Mouse (Mus musculus) left cerebral cortex, postnatal 4 days (tissue): ENCODE data around the gene Six4. TPM values are rescaled to one million over a fixed set of nuclear protein-coding genes. Genes with fewer than 3 reads are reported as not detected.
"Not testable (repeated sequence)": the region's sequence is repeated elsewhere in the genome, so short reads cannot be mapped to it uniquely, and the experiment has no call there.

Experiments
- DNase-seq: peaks from one replicate; pipeline ENCODE4 v3.0.0-alpha.2; 2022
- intact Hi-C: fragments of 180-260 bp; cut with DNase I; formaldehyde crosslinking; loops from one replicate; pipeline ENCODE4 v1.15.1; 2025
- total RNA-seq, 2 experiments: library from RNA; stranded (reverse); gene quantifications; 2 replicates each; pipeline ENCODE4 v1.2.3; 2021

Six4 gene
- total RNA-seq, 2 experiments from 2014 or later: 0.34 to 0.38 TPM

DNA sequence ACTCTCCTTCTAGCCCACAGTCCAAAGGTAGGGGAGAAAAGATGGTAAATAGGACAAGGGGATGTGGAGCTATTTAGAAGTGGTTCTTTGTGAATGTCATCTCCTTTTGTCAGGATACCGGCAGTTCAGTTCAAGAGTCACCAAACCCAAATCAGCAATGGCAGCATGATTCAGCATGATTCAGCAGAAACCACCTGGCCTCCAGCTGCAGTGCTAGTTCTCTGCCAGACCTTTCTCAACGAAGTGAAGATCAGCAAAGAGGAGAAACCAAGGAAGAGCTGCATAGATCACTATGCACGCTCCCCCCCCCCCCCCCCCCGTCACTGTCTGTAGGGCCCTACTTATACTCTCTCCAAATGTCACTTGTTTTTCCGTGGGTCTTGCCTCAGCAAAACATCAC lies 24.3 kb downstream of the Six4 start:
- intact Hi-C loops: no loop called here
- no peak for DNase-seq

DNA sequence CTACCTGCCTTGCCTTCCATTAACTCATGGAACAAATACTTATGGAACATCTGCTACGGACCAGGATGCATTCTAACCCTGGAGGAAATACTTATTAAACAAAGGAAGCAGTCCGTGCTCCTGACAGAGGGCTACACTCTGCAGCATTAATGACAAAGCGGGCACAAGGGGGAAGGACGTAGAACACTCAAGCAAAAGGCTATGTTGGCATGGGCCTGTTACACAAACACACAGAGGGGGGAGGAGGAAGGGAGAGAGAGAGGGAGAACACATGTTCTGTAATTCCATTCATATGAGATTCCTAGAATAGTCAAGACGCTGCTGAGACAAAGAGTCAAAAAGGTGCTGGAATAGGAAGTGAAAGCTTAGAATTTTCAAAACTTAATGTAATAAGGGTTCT lies 24.8 kb downstream of the Six4 start:
- intact Hi-C loops: no loop called here
- no peak for DNase-seq

- no peak for DNase-seq
- intact Hi-C loops: no loop called here
Measured at GRCm38 (mm10) chr12:73087086-73087485, 26.2 kb downstream of the Six4 start.

GRCm38 (mm10) chr12:73085739-73086630 lies 27.3 kb downstream of the Six4 start:
- DNase-seq: no peak
- intact Hi-C loops: no loop called here

GRCm38 (mm10) chr12:73083773-73084172 lies 29.5 kb downstream of the Six4 start:
- intact Hi-C loops: no loop called here
- no peak for DNase-seq

- intact Hi-C loops, DNase-seq: not testable (repeated sequence)
Measured at GRCm38 (mm10) chr12:73081828-73082227, 31.4 kb downstream of the Six4 start.

- DNase-seq: no peak
- intact Hi-C loops: no loop called here
Measured at GRCm38 (mm10) chr12:73060805-73061410, 52.3 kb downstream of the Six4 start.

GRCm38 (mm10) chr12:73057492-73057891 lies 55.8 kb downstream of the Six4 start:
- DNase-seq: no peak
- intact Hi-C loops: no loop called here

DNA sequence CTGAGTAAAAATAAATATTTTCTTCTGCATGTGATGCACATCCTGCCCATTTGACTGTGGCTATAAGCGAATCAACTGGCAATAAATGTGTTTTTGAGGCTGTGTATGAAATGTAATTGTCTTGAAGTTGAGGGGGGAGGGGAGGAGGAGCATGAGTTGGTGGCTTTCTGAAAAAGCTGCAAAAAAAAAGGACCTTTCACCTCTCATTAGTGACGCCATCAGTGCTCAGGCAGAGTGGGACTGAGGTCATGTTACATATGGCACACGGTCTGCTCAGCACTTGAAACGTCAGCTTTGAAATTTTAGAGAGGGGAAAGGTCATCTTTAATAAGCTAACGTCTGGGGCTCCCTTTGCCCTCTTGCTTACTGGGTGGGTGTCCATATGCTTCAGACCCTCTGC lies 57.8 kb downstream of the Six4 start:
- DNase-seq: no peak
- intact Hi-C loops: no loop called here

DNA sequence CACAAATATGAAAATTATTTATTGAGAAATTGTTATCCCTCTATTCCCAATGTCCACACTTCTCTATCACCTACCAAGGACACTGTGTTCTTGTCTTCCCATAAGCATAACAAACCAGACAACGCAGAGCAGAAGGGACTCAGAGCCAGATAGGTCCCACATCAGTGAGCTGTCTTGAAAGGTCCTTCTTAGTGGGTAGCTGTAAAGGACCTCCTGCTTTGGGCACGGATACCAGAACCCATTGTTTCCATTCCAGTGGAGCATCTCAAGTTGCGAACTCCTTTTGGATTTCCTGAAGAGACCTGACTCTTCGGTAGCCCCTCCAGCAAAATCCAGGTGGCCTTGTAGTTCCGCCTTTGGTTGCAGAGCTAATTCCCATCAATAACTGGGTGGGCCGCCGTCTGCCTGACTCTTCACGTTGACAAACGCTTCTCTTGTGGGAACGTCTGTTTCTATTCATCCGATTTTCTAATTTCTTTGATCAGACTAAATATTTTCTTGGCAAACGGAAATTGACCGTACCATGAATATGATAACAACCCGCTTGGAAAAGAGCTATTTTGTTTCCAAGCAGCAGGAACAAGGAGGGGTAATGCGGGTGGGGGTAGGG lies 58.6 kb downstream of the Six4 start:
- intact Hi-C loops: no loop called here

DNA sequence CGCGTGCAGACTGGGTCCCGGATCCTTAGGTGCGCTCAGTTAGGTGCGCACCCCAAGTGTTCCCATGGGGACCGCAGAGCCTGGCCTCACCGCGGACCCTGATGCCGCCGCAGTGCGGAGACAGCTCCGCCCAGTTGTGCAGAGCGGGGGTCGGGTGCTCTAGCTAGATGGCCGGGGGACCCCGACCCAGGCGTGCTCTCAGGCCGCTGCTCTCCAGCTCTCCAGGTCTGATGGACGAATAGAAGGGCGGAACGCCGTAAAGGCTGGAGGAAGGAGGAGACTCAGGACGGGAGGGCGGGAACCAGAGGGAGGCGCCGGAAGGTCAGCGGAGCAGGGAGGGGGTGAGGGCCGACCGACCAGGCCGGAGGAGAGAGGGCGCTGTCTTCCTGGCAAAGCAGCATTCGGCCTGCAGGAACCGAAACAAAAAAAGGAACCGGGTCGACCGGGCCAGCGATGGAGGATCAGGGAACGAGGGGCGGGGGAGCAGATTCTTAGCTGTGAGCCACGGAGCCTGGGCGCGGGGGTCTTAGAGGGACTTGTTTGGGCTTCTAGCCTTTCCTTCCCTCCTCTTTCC lies 59.5 kb downstream of the Six4 start, which contains the start of gene Six1:
Gene Six1, minus strand, starts transcription at position 220 of the 574 bp plus-strand sequence.
- intact Hi-C loops: no loop called here

More for the DNA sequence above, 58.6 kb downstream of the Six4 start:
- no peak for DNase-seq

GRCm38 (mm10) chr12:73052651-73053591 lies 60.3 kb downstream of the Six4 start:
- no peak for DNase-seq
- intact Hi-C loops: no loop called here

More for the DNA sequence above, 59.5 kb downstream of the Six4 start, which contains the start of gene Six1:
- peak; percentile 52 for DNase-seq

DNA sequence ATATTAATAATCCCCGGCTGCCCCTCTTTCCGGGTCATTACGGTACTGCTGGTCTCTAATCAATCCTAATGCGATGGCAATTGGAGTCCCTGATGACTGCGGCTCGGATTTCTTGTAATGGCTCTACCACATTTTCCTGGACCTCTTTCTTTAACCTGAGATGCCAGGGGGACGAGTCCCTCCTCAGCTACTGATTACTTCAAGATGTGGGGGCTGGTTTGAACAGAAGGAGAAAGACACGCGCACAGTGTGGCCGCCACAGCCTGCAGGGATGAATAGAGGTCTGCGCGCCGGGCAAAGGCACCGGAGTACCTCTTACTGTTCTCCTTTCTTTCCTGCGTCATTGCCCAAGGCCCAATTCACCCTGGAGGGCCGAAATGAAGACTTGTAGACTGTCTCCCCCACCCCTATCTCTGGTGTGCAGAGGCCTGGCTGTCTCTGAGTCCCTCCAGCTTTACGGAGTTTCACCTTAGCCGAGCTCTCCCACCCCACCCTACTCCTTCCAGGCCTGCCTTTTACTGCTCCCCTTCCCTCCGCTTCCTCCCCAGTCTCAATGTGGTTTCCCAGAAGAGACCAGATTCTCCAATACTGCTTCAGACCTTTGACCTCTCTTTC lies 61.1 kb downstream of the Six4 start:
- intact Hi-C loops: no loop called here

GRCm38 (mm10) chr12:73050811-73051580 lies 62.3 kb downstream of the Six4 start:
- no peak for DNase-seq
- intact Hi-C loops: no loop called here

More for the DNA sequence above, 61.1 kb downstream of the Six4 start:
- no peak for DNase-seq

DNA sequence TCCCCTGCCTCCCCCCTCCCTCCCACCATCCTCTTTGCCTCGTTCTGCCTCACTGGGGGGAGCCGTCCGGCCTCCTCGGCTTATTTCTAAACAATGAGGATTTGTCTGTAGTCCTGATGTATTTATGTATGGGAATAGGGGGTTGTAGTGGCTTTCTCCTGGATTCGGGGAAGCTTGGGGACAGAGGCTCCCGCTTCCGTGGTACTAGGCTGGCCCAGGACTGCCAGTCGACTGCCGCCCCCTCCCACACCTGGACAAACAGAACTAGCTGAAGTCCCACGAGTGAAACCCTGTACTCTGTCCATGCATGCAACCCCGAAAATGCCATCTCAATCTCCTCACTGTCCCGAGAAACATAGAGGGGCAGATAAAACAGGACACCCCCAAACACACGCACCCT lies 63.0 kb downstream of the Six4 start:
- no peak for DNase-seq
- intact Hi-C loops: no loop called here
